Mouse (Mus musculus): ENCODE results near the gene Sncg. TPM values are rescaled to one million over a fixed set of nuclear protein-coding genes. Genes with fewer than 3 reads are reported as not detected.
"Not testable (repeated sequence)": the region's sequence is repeated elsewhere in the genome, so short reads cannot be mapped to it uniquely, and the experiment has no call there.

Gene Sncg
- not detected for total RNA-seq (2018; cell fraction: chromatin; rRNA removed)
- total RNA-seq (2018; cell fraction: cytosol; rRNA removed) = not detected
- not detected for total RNA-seq (2018; cell fraction: nucleus; rRNA removed)
- not detected in 3 replicates for polyA plus RNA-seq (2018)

DNA sequence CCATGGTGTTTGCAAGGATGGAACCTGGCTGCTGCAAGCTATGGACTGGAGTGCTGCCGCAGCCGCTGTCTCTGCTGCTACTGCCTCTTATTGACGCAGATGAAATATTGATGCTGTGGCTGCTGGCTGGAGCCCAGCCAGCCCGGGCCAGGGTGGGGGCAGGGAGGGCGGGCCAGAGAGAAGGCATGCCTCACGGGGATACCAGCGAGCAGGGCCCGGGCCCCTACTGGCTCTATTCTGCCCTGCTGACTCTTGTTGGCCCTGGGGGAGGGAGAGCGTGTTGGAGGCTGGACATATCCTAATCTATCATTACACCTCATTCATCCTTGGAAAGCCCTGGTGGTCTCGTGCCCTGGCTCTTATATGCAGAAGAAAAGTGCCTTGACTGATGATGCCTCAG, at the start of gene Sncg:
TSS of gene Sncg (minus strand) at position 213 of the 400 bp plus-strand sequence.
- no peaks in the 10 kb centered on the region for H3K36me3 ChIP-seq (ENCODE audit: inconsistent target)
- H3K79me2 ChIP-seq (ENCODE audit: inconsistent target) = no peaks in the 10 kb centered on the region
- WGBS (ENCODE audit: missing documents) = 26% methylated on average over 10 of the region's 10 CpGs
- H3K27ac ChIP-seq = no peak within 1 kb of the TSS
- H3K4me3 ChIP-seq (ENCODE audit: inconsistent target) = no peak within 1 kb of the TSS

DNA sequence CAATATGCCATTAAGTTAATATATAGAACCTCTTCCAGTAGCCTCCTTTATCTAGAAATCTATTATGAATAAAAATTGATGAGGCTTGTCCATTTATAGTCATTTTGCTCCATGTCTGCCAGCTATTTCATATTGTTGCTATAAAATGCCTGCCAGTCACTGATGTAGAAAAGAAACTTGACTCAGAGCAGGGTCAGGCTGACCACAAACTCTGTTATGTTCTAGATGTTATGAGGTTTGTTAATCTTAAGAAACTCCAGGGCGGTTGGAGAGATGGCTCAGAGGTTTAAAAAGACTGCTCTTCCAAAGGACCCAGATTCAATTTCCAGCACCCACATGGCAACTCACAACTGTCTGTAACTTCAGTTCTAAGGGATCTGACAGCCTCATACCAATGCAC, 46.5 kb upstream of the Sncg start:
- H3K4me3 ChIP-seq (ENCODE audit: inconsistent target) = no peak overlapping the region
- no peaks in the 10 kb centered on the region for H3K79me2 ChIP-seq (ENCODE audit: inconsistent target)
- H3K36me3 ChIP-seq (ENCODE audit: inconsistent target) = no peaks in the 10 kb centered on the region
- 93% methylated on average over 1 of the region's 1 CpGs for WGBS (ENCODE audit: missing documents)
- H3K27ac ChIP-seq = no peak overlapping the region

DNA sequence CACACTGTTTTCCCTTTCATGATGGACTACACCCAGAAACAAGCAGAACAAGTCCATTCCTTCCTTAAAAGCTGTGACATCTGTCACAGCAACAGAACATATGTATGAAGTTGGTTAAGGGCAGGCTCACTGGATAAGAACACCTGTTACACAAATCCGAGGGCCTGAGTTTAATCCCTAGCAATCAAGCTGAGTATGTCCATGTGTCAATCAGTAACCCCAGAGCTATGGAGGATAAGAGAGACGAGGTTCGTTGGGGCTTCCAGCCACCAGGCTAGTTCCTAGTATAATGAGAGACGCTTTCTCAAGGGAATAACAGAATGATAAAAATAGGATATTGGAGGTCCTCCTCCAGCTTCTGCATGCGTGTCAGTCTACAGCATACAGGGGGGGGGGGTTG, 42.9 kb upstream of the Sncg start:
- no peak overlapping the region for H3K27ac ChIP-seq
- no peak overlapping the region for H3K4me3 ChIP-seq (ENCODE audit: inconsistent target)
- WGBS (ENCODE audit: missing documents) = 94% methylated on average over 5 of the region's 5 CpGs
- no peaks in the 10 kb centered on the region for H3K79me2 ChIP-seq (ENCODE audit: inconsistent target)
- no peaks in the 10 kb centered on the region for H3K36me3 ChIP-seq (ENCODE audit: inconsistent target)

DNA sequence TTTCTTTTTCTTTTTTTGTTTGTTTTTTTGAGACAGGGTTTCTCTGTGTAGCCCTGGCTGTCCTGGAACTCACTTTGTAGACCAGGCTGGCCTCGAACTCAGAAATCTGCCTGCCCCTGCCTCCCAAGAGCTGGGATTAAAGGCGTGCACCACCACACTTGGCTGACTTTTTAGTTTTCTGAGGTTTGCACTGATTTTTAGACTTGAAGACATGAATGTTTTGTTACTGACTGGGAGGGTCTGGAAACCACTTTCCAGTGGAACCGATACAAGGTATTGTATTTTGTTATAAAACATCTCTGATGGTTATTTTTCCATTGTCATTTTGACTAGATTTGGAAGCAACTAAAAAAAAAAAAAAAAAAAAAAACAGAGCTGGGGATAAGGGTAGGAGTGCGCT, 42.4 kb upstream of the Sncg start:
- WGBS (ENCODE audit: missing documents) = 90% methylated on average over 3 of the region's 4 CpGs
- not testable (repeated sequence) for H3K4me3 ChIP-seq (ENCODE audit: inconsistent target); H3K36me3 ChIP-seq (ENCODE audit: inconsistent target)

DNA sequence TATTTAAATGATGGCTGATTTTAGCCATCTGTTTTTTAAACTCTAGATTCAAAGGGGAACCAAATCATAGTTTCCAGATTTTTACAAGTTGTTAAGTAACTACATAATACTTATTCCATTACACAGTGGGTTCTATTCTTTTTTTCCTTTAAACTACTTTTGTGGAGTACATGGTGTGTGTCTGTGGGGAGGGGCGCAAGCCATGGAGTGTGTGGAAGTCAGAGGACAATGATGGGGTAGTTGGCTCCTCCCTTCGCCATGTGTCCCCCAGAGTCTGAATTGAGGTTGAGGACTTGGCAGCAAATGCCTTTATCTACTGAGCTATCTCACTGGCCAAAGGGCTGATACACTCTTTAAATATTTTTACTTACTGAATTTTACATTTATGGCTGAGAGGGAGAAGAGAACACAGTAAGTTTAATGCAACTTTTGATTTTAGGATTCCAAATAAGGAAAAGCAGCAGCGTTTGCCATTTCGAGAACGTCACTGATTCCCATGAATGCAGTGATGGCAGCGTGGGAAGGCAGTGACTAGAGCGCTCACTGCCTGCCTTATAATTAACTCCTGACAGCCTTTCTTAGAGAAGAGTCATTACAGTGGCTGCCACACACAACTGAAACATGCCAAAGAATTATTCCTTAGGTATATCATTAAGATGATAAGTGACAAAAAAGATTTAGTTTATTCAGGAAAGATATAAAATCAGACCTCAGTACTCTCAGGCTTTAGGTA, 37.7 kb upstream of the Sncg start:
- H3K27ac ChIP-seq = no peak overlapping the region
- no peaks in the 10 kb centered on the region for H3K36me3 ChIP-seq (ENCODE audit: inconsistent target)
- H3K4me3 ChIP-seq (ENCODE audit: inconsistent target) = no peak overlapping the region
- no peaks in the 10 kb centered on the region for H3K79me2 ChIP-seq (ENCODE audit: inconsistent target)
- 91% methylated on average over 7 of the region's 7 CpGs for WGBS (ENCODE audit: missing documents)

More for the DNA sequence above, 42.4 kb upstream of the Sncg start:
- H3K27ac ChIP-seq; H3K79me2 ChIP-seq (ENCODE audit: inconsistent target): not testable (repeated sequence)

DNA sequence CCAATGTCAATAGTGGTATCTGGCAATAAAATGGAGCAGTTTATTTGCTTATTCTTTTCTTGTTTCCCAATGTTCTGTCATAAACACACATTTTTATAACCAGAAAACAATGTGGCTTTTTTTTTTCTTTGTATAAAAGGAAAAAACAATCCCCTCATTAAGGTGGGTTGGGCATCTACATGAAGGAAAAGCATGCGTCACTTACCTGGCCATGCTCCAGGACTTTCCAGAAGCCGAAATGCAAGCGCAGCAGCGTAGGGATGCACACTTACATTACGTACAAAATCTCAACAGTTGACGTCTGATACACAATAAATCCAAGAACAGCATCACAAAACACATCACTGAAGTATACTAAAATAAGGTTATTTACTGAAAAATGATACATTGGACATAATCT, 36.1 kb upstream of the Sncg start:
- Histone ChIP-seq H3K4me3 (ENCODE audit: inconsistent target) (no peak overlapping the region), H3K36me3 (ENCODE audit: inconsistent target) (no peaks in the 10 kb centered on the region), H3K27ac (no peak overlapping the region), H3K79me2 (ENCODE audit: inconsistent target) (no peaks in the 10 kb centered on the region)
- WGBS (ENCODE audit: missing documents) = 94% methylated on average over 6 of the region's 6 CpGs

DNA sequence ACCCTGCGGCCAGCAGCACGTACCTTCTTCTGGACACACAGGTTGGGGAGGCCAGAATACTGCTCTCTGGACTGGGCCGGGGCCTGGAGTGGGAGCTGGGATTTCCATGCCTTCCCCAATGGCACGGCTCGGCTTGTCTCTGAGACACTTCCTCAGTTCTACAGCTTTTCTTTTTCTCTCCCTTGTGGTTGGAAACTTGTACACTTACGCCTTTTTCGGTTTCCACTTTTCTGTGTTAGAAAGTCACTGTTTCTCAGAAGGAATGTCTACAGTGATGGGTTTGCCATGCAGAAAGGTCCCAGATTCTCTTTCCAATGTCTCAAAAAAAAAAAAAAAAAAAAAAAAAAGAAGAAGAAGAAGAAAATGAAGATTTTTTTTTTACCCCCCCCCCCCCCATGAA, 28.8 kb upstream of the Sncg start:
- Histone ChIP-seq H3K4me3 (ENCODE audit: inconsistent target) (no peak overlapping the region), H3K27ac (no peak overlapping the region)
- WGBS (ENCODE audit: missing documents) = 93% methylated on average over 6 of the region's 7 CpGs

DNA sequence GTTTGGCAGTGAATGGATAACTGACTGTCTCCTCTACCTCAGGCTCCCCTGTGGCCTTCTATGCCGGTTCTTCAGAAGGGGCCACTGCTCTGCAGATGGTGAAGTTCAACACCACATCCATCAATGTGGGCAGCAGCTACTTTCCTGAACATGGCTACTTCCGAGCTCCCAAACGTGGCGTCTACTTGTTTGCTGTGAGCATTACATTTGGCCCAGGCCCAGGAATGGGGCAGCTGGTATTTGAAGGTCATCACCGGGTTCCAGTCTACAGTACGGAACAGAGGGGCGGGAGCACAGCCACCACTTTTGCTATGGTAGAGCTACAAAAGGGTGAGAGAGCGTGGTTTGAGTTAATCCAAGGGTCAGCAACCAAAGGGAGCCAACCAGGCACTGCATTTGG, 28.3 kb upstream of the Sncg start:
- WGBS (ENCODE audit: missing documents) = 89% methylated on average over 8 of the region's 8 CpGs
- no peak overlapping the region for H3K4me3 ChIP-seq (ENCODE audit: inconsistent target)
- no peaks in the 10 kb centered on the region for H3K36me3 ChIP-seq (ENCODE audit: inconsistent target)
- no peaks in the 10 kb centered on the region for H3K79me2 ChIP-seq (ENCODE audit: inconsistent target)
- no peak overlapping the region for H3K27ac ChIP-seq

More for the DNA sequence above, 28.8 kb upstream of the Sncg start:
- Histone ChIP-seq H3K36me3 (ENCODE audit: inconsistent target) (no peaks in the 10 kb centered on the region), H3K79me2 (ENCODE audit: inconsistent target) (no peaks in the 10 kb centered on the region)

DNA sequence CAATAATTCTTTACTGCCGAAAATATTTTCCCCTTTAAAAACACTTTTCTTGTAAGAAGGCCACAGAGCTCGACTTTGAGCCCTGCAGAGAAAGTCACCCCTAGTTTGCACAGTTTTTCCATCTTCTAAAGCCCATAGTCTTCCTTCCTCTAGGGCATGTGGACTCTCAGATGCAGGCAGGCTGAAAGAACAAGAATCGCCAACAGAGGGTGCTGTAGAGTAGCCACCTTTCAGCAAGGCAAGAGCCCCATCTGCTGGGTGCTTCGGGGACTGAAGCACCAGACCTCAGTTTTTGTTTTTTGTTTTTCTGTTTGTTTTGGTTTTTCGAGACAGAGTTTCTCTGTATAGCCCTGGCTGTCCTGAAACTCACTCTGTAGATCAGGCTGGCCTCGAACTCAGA, 26.5 kb upstream of the Sncg start:
- 23% methylated on average over 6 of the region's 6 CpGs for WGBS (ENCODE audit: missing documents)
- Histone ChIP-seq H3K36me3 (ENCODE audit: inconsistent target) (no peaks in the 10 kb centered on the region), H3K79me2 (ENCODE audit: inconsistent target) (no peaks in the 10 kb centered on the region), H3K27ac (no peak overlapping the region), H3K4me3 (ENCODE audit: inconsistent target) (no peak overlapping the region)

DNA sequence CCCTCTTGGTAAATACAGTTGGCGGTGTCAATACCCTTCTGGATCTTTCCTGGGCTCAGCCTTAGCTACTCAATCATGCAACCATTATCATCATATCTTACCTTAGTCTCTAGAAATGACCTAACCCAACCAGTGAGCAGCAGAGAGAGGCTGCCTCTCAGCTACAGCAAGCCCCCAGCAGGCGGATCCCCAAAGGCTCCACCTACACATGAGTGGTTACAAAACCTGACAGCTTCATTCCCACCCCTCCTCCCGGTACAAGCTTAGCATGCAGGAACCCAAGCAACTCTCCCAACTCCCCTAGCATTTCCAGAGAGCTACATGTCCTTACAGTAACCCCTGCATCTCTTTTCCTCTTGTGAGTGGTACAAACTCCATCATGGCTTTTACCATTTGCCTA, 25.4 kb upstream of the Sncg start:
- Histone ChIP-seq H3K4me3 (ENCODE audit: inconsistent target) (no peak overlapping the region), H3K27ac (no peak overlapping the region), H3K79me2 (ENCODE audit: inconsistent target) (no peaks in the 10 kb centered on the region), H3K36me3 (ENCODE audit: inconsistent target) (no peaks in the 10 kb centered on the region)
- WGBS (ENCODE audit: missing documents) = 94% methylated on average over 3 of the region's 3 CpGs

DNA sequence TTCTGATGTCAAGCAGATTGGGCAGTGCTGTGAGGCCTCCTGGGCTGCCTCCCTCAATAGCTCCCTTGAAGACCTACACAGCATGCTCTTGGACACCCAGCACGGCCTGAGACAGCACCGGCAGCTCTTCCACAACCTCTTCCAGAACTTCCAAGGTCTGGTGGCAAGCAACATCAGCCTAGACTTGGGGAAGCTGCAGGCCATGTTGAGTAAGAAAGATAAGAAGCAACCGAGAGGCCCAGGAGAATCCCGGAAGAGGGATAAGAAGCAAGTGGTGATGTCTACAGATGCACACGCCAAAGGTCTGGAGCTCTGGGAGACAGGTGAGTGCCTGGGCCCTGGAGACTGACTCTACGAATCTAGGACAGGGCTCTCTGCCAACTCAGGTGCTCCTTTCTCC, 24.7 kb upstream of the Sncg start:
- 94% methylated on average over 6 of the region's 6 CpGs for WGBS (ENCODE audit: missing documents)
- no peak overlapping the region for H3K4me3 ChIP-seq (ENCODE audit: inconsistent target)

DNA sequence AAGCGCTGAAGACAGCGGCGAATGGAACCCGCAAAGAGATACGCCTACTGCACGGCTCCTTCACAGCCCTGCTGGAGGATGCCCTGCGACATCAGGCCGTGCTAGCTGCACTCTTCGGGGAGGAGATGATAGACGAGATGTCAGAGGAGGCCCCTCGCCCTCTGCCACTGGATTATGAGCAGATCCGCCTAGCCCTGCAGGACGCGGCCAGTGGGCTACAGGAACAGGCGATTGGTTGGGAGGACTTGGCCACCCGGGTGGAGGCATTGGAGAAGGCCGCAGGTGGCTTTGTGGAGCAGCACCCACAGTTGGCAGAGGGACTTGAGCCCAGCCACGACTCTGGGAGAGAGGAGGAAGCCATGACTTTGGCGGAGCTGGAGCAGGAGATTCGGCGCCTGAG, 24.3 kb upstream of the Sncg start:
- Histone ChIP-seq H3K36me3 (ENCODE audit: inconsistent target) (no peaks in the 10 kb centered on the region), H3K4me3 (ENCODE audit: inconsistent target) (no peak overlapping the region), H3K27ac (no peak overlapping the region), H3K79me2 (ENCODE audit: inconsistent target) (no peaks in the 10 kb centered on the region)
- WGBS (ENCODE audit: missing documents) = 91% methylated on average over 21 of the region's 21 CpGs

More for the DNA sequence above, 24.7 kb upstream of the Sncg start:
- Histone ChIP-seq H3K79me2 (ENCODE audit: inconsistent target) (no peaks in the 10 kb centered on the region), H3K36me3 (ENCODE audit: inconsistent target) (no peaks in the 10 kb centered on the region), H3K27ac (no peak overlapping the region)

DNA sequence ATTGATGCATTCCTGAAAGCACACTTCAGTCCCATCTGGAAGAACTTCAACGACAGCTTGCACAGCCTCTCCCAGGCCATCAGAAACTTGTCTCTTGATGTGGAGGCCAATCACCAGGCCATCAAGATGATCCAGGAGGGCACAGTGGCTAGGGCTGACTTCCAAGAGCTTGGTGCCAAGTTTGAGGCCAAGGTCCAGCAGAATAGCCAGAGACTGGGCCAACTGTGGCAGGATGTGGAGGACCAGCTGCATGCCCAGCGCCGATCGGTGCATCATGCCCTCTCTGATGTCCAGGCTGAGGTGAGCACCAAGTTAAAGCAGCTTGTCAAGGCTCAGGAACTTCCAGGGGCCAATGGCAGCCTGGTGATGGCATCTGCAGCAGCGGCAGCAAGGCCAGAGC, 23.3 kb upstream of the Sncg start:
- WGBS (ENCODE audit: missing documents) = 94% methylated on average over 5 of the region's 5 CpGs
- no peak overlapping the region for H3K27ac ChIP-seq
- no peaks in the 10 kb centered on the region for H3K79me2 ChIP-seq (ENCODE audit: inconsistent target)
- H3K4me3 ChIP-seq (ENCODE audit: inconsistent target) = no peak overlapping the region
- no peaks in the 10 kb centered on the region for H3K36me3 ChIP-seq (ENCODE audit: inconsistent target)

DNA sequence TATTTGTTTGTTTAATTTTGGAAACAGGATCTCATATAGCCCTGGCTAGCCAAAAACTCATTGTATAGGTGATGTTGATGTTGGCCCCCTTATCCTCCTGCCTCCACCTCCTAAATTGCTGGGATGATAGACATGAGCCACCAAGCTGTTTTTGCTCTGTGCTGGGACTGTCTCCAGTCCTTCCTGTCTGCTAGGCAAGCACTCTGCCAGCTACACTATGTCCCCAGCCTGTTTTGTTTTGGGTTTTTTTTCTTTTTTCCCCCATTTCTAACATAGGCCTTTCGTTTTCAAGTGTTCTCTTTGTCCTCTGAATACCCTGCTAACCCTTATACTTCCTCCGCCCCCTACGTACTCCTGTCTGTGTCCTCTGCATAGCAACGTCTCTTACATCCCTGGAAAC, 18.7 kb upstream of the Sncg start:
- WGBS (ENCODE audit: missing documents) = 89% methylated on average over 4 of the region's 4 CpGs
- no peak overlapping the region for H3K4me3 ChIP-seq (ENCODE audit: inconsistent target)
- no peak overlapping the region for H3K27ac ChIP-seq
- no peaks in the 10 kb centered on the region for H3K79me2 ChIP-seq (ENCODE audit: inconsistent target)
- no peaks in the 10 kb centered on the region for H3K36me3 ChIP-seq (ENCODE audit: inconsistent target)

DNA sequence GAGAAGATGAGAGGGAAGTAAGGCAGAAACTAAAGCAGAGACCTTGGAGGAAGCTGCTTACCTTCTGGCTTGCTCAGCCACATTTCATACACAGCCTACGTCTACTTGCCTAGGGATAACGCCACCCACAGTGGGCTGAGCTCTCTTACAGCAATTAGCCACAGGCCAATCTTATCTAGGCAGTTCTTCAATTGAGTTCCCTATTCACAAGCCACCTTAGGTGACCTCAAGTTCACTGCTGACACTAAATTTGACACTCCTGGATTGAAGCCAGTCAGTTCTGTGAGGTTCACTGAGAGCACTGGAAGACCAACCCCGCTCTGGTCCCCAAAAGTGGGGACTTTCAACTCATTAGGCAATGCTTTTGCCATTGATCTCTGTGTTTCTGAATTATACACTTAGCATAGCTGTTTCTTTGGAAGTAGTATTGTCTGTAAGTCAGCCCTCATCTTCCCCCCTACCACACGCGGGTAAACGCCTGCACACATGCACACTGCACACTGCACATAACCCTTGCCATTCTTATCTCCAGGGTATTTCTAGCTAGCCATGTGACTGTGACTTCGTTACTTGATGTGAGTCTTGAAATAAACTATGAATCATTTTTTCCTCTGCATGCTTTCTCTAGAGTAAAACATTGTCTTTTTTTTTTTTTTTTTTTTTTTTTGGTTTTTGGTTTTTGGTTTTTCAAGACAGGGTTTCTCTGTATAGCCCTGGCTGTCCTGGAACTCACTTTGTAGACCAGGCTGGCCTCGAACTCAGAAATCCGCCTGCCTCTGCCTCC, 8.5 kb upstream of the Sncg start:
- Histone ChIP-seq H3K4me3 (ENCODE audit: inconsistent target) (no peak overlapping the region), H3K36me3 (ENCODE audit: inconsistent target) (no peaks in the 10 kb centered on the region), H3K27ac (no peak overlapping the region), H3K79me2 (ENCODE audit: inconsistent target) (no peaks in the 10 kb centered on the region)
- 88% methylated on average over 7 of the region's 9 CpGs for WGBS (ENCODE audit: missing documents)

Measured in macrophage (primary cell).